Mouse (Mus musculus) gastrocnemius, postnatal 4 days (tissue): ENCODE data around the gene Ap3s2. TPM values are rescaled to one million over a fixed set of nuclear protein-coding genes. Genes with fewer than 3 reads are reported as not detected.

Experiments used
- DNase-seq, 2 experiments: peaks; one replicate each; pipeline ENCODE4 v3.0.0; 2021 to 2022; ENCODE audit warnings: low spot score in 2 of 2, mixed read lengths in 2 of 2
- total RNA-seq, 2 experiments: library from RNA; stranded (reverse); gene quantifications; 2 replicates each; pipeline ENCODE4 v1.2.3; 2021

The Ap3s2 gene
- total RNA-seq, 2 experiments from 2014 or later: 20.2 to 22.7 TPM

- DNase-seq: no peak
Observed at GRCm38 (mm10) chr7:79890436-79891221, 29.8 kb downstream of the Ap3s2 start.

GRCm38 (mm10) chr7:79888603-79889002 lies 31.8 kb downstream of the Ap3s2 start:
- no peak for DNase-seq

GRCm38 (mm10) chr7:79883613-79884334 lies 36.7 kb downstream of the Ap3s2 start:
- DNase-seq: no peak

GRCm38 (mm10) chr7:79881901-79882300 lies 38.5 kb downstream of the Ap3s2 start:
- no peak for DNase-seq

GRCm38 (mm10) chr7:79880998-79881397 lies 39.5 kb downstream of the Ap3s2 start:
- peak in 1 of 2 experiments; percentile 44 for DNase-seq

- DNase-seq: no peak
Observed at GRCm38 (mm10) chr7:79880033-79880432, 40.4 kb downstream of the Ap3s2 start.

GRCm38 (mm10) chr7:79878455-79879025 lies 41.9 kb downstream of the Ap3s2 start:
- DNase-seq: no peak

GRCm38 (mm10) chr7:79873407-79873806 lies 47.0 kb downstream of the Ap3s2 start:
- no peak for DNase-seq

- DNase-seq: no peak
Observed at GRCm38 (mm10) chr7:79871797-79872345, 48.6 kb downstream of the Ap3s2 start.

- DNase-seq: no peak
Observed at GRCm38 (mm10) chr7:79869072-79869719, 51.3 kb downstream of the Ap3s2 start.

- no peak for DNase-seq
Observed at GRCm38 (mm10) chr7:79868475-79868874, 52.0 kb downstream of the Ap3s2 start.

- DNase-seq: peak in 1 of 2 experiments; percentile 53
Observed at GRCm38 (mm10) chr7:79867861-79868260, 52.6 kb downstream of the Ap3s2 start.

GRCm38 (mm10) chr7:79866294-79867000 lies 54.0 kb downstream of the Ap3s2 start:
- no peak for DNase-seq

GRCm38 (mm10) chr7:79861794-79862193 lies 58.7 kb downstream of the Ap3s2 start:
- no peak for DNase-seq

- DNase-seq: no peak
Observed at GRCm38 (mm10) chr7:79860811-79861210, 59.6 kb downstream of the Ap3s2 start, which contains the start of gene Anpep. Gene Anpep, minus strand, starts transcription at chr7:79861059.

GRCm38 (mm10) chr7:79858956-79859630 lies 61.4 kb downstream of the Ap3s2 start:
- DNase-seq: no peak

GRCm38 (mm10) chr7:79858202-79858934 lies 62.1 kb downstream of the Ap3s2 start:
- DNase-seq: no peak

- no peak for DNase-seq
Observed at GRCm38 (mm10) chr7:79856305-79856704, 64.1 kb downstream of the Ap3s2 start.
